Mouse (Mus musculus) heart, postnatal 25 days (tissue): ENCODE data around the gene Slc25a5. TPM values are rescaled to one million over a fixed set of nuclear protein-coding genes. Genes with fewer than 3 reads are reported as not detected.
"Not testable (repeated sequence)": the region's sequence is repeated elsewhere in the genome, so short reads cannot be mapped to it uniquely, and the experiment has no call there.

Source experiments
- DNase-seq: peaks from one replicate; pipeline ENCODE4 v3.0.0; 2022; ENCODE audit warnings: low spot score
- intact Hi-C: fragments of 180-260 bp; cut with DNase I; formaldehyde crosslinking; loops from one replicate; pipeline ENCODE4 v1.15.1; 2025
- total RNA-seq, 2 experiments: library from RNA; stranded (reverse); gene quantifications; 2 replicates each; pipeline ENCODE4 v1.2.3; 2021

The Slc25a5 gene
- total RNA-seq, 2 experiments from 2014 or later, result 473 to 488 TPM

DNA sequence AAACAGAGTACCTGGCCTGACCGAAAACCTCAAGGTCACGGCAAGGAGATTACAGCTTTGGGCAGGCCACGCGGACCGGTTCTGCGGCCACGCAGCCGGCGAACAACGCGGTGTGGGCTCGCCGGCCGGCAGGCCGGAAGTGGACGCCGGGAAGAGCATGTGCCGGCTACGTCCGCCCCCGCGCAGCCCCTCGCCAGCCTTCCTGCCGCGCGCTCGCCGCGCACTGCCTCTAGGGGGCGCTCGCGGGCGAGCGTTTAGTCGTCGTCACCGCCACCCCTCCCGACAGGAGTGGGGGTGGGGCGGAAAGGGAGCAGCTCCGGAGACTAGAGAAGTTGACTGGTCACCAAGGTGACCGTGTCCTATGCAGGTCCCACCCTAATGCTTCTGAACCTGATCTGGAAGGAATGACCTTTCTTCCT, 721 bp downstream of the Slc25a5 start:
- peak; percentile 75 for DNase-seq
- intact Hi-C loops, result loop anchor here (2.0 to 5.0 kb wide), 2 partner anchors 15 to 34 kb away; no protein-coding TSS in a partner anchor

DNA sequence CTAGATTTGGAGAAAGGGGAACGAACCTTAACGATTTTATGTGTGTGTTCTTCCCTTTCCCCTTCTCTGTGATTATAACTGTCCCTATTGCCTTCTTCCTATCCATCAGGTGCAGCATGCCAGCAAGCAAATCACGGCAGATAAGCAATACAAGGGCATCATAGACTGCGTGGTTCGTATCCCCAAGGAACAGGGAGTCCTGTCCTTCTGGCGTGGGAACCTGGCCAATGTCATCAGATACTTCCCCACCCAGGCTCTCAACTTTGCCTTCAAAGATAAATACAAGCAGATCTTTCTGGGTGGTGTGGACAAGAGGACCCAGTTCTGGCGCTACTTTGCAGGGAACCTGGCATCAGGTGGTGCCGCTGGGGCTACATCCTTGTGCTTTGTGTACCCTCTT, 1.3 kb downstream of the Slc25a5 start:
- intact Hi-C loops, result loop anchor here (2.0 to 5.0 kb wide), 2 partner anchors 14 to 34 kb away; no protein-coding TSS in a partner anchor
- DNase-seq, result not testable (repeated sequence)

DNA sequence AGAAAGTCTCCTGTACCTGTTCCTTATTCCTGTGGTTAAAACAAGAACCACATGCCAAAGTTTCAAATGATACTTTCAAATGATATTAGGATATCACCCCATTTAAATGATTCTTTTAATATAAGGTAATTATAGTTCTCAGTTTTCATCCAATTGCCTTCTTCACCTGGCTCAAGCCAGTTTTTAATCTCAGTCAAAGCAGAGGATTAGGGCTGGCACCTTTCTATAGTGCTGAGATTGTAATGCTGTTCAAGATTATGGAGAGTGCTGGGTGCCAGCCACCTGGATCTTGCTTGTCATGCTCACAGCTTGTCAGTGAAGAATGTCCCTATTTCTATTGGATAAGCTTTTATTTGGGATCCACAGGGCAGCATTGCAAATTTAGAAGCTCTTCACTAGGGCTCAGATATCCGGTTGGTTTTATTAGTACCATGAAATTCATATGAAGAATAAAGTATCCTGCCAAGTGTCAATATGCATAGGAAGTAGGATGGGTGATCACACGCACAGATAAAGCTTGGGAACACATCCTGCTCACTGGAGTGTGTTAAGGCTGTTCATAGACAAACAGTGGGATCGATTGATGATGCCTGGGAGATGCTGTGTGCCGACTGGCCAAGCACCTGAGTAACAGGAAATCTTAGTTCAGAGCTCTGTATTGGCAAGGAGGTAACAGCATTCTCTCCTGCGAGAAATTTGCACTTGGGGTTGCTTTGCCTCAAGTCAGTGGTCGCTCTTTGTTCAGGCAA, 3.9 kb downstream of the Slc25a5 start:
- no peak for DNase-seq
- intact Hi-C loops, result loop anchor here (5.0 kb wide), 1 partner anchor 37 kb away; no protein-coding TSS in a partner anchor

DNA sequence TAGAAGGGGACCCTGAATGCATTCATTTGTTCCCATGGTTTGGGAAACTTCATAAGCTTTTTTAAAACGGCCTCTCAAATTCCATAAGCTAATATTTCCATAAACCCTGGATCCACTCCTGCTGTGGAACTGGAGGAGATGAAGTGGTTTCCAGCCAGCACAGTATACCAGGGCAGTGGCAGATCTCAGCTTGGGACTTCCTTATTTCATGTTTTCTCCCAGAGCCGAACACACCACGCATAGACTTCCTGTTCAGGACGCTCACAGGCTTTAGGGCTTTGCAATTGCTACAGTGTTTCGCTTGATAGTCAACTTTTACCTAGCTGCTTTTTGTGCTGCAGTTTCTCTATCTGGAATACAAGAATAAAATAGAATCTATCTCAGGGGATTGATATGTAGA, 7.7 kb downstream of the Slc25a5 start:
- intact Hi-C loops, result no loop called here
- DNase-seq, result no peak

DNA sequence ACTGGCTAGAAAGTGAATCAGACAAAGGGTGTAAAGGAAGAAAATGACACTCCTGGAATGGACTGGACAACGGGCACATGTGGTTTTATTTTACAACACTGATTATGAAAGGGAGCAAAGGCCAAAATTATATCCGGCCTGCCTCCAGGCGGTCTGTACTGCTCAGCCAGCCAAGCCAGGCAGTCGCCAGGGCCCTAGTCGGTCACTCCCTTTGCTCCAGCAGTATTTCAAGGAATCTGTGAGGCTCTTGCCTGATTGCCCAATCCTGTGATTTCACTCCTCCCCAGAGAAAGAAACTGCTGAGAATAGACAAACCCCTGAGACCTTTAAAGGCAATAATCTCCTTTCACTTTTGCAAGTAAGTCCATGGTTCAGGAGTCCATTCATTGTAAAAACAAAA, 8.7 kb downstream of the Slc25a5 start:
- intact Hi-C loops, result no loop called here
- DNase-seq, result peak; percentile 51

DNA sequence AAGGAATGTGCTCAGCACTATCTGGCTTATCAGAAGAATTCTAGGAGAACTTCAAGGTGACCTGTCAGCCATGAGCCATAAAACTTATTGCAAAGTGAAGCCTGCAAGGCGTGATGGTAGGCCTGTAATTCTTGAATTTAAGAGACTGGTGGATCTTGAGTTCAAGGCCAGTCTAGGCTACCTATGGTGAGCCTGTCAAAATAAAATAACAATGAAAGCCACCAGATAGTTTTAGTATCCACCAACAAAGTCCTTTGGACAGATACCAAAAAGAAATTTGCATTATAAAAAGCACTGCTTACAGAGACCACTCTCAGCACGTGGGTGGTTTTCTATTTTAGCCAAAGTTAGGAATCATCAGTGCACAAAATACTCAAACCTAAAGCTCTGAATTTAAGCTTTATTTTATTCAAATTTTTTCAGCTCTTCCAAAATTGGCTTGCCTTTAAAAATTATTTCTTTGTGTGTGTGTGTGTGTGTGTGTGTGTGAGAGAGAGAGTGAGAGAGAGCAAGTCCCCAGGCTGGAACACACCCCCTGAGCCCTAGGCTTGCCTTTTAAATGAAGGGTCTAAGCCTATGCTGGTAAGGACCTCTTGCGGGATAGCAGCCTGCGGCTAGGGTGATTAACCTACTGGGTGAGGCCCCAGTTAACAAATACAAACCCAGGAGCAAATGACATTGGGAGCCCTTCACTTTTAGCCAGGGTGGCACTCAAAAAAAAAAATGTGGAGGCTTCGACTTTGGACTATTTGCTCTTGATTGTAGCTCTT, 10.2 kb downstream of the Slc25a5 start:
- intact Hi-C loops, result no loop called here
- no peak for DNase-seq

DNA sequence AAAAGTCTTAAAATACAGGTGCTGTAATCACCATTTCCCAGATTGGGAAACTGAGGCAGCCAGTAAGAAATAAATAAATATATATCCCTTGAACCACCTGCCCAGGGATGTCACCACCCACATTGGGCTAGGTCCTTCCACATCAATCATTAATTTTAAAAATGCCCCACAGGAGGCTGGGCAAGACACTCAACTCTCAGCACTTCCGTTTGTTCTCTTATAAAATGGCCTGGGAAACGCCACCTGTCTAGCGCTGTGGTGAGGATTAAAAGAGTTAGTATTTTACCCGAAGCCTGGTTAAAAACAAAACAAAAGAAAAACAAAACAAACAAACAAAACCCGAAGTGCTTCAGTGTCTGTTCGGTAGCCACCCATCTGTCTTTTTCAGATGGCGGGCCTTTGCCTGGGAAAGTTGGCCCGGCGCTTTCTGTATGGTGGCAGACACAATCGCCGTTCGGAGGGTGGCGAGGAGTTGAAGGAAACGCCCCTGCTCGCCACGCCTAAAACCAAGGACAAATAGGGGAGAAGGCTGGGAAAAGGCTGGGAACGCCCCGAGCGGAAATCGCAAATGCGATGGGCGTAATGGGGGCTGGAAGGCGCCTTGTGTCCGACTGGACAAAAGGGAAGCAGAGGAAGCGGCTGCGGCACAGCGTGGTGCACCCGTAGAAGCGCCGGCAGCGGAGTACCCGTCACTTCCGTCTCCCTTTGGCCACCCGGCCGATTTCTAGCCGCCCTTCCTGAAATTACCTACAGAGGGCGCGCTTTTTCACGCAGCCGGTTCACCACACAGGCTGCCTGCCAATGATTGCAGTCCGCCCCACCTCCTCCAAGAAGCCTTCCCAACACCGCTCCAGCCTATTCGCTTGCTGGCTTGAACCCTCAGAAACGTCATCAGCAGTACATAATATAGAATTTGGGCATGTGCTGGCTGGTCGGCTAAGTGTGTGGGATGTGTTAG, 12.2 kb downstream of the Slc25a5 start:
- peak; percentile 84 for DNase-seq
- intact Hi-C loops, result no loop called here

DNA sequence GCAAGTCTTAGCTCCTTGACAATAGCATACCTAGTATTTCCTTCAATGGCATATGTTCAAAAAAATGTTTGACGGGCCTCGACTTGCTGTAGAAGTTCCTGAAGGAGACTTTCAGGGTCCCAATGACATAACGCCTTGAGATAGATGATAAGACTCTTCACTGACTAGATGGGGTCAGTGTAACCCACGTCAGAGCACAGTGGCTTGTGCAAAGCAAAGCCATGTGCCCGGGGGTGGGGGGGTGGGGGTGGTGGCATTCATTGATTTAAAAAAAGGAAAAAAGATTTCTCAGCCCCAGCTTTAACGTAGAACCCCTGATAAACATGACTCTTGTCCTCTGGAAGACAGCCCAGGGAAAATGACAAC, 12.8 kb downstream of the Slc25a5 start:
- intact Hi-C loops, result no loop called here
- DNase-seq, result no peak

DNA sequence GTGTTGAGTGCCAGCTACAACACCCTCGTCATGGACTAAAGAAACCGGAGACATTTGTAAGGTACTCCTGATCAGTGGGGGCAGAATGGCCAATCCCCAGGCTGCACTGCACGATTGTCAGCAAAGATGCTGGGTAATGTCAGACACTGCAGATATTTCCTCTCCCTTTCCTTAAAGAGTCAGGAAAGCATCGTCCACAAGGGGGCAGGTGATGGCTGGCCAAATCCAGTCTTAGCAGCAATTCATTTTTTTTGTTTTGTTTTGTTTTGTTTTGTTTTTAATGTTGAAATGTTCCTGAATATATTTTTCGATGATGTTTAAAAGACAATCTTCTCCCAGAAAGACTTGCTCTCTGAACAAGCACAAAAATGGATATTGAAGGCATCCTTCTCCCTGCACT, 15.9 kb downstream of the Slc25a5 start:
- no peak for DNase-seq
- intact Hi-C loops, result loop anchor here (2.0 kb wide), 1 partner anchor 15 kb away; no protein-coding TSS in a partner anchor

DNA sequence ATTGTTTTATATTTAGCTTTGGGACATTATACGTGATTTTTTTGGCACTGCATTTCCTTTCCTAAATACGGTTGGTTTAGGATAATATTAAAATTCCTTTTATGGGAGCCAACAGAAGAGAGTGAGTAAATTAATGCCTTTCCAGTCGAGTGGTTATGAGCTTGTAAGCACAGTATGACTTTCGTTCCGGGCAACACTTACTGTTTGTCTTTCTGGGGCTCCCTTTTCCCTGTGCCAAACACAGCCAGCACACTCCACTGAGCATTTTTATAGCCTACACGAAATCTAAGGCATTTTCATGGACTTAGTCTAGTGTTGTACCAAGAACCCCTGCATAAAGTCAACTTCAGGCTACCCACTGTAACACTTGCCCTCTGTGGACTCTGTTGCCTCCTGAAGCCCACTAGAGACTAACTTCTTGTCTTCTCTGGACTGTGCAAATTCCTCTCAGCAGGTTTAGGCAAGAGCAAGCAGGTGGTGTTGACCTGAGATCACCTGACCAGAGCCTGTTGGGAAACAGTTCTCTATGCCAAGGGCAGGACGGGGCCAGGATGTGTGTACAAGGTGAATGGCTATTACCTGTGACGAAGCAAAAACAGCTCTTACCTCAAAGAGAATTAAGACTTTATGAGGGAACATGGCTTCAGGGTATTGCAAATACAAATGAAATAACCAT, 18.8 kb downstream of the Slc25a5 start:
- intact Hi-C loops, result no loop called here

DNA sequence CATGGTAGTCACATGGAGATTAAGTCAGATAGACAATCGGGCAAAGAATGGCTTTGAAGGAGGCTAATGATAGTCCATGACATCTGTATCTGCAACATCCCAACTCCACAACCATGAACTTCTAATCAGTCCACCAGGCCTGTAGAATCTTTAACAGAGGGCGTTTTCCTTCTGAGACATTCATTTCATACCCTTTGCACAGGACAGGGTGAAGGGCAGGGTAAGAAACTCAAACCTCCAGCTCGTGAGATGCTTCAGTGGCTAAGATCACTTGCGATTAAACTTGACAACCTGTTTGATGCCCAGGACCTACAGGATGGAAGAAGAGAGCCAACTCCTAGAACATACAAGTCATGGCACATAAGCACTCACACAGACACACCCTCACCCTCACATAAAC, 19.6 kb downstream of the Slc25a5 start:
- DNase-seq, result no peak
- intact Hi-C loops, result no loop called here

More for the DNA sequence above, 18.8 kb downstream of the Slc25a5 start:
- DNase-seq, result no peak

DNA sequence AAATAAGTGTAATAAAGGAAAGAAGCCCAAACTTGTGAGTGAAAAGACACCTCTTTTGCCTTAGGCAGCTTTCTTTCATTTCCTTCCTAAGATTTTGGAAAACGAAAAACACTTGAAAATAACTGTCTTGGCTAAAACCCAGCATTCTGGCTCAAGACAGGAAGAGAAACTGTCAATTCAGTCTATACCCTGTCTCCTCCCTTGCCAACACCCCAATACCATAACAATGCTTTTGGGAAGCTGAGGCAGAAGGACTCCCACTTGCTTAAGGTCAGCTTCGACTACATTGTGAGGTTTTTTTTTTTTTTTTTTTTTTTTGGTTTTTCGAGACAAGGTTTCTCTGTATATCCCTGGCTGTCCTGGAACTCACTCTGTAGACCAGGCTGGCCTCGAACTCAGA, 20.0 kb downstream of the Slc25a5 start:
- intact Hi-C loops, result no loop called here
- DNase-seq, result no peak

DNA sequence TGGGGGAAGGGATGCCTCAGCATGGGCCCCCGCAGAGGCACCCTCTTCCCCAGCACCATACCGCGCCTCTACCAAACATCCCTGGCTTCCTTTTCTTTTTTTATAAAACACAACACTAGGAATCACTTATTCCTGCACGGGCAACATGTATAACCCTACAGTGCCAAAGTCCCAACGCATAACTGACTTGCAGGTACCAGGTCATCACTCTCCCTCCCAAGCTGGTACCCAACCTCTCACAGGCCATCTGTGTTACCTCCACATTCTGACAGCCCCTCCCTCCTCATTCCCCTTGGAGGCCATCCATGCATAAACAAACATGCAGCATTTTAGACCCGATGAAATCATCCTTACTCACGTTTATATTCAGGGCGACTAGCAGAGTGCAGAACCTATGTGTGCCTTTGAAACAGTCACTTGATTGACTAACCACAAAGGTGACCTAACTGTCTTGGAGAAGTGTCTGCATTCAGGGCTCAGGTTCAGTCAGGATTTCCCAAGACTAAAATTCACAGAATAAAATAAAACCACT, 21.0 kb downstream of the Slc25a5 start:
- intact Hi-C loops, result no loop called here

DNA sequence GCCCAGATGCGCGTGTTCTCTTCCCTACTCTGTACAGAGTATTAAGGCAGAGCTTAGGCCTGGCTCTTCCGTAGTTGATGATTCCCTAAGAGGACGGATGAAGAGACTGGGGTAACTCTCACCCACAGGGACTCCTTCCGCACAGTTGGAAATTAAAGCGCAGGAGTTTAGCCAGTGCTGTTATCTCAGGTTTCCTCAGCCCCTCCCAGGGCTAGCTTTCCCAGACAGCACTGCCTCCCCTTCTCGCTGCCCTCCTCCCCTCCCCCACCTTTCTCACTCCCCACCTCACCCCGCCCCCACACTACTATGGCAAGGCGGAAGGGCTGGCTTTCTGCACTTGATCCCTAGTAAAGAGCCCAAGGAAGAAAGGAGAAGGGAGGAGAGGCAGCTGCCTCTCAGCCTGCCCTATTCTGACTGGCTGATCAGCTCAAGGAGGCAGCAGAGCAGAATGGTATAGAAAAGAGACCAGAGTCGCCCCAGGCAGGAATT, 21.5 kb downstream of the Slc25a5 start:
- no peak for DNase-seq
- intact Hi-C loops, result no loop called here

More for the DNA sequence above, 21.0 kb downstream of the Slc25a5 start:
- no peak for DNase-seq

DNA sequence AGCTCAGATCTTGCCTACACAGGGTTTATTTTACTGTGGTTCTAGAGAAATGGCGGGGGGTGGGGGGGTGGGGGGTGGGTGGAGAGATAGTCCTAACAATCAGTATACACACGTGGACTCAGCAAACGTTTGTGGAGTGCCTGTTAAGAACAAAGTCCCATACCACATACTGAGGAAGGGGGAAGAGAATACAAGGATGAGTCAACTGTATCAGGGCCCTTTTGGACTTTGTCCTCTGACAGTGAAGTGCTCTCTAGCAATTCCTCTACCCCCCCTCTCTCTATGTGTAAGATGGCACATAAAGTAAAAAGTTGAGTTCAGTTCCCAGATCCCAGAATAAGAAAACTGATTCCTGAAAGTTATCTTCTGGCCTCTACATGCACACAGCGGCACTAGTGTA, 24.1 kb downstream of the Slc25a5 start:
- intact Hi-C loops, result no loop called here
- DNase-seq, result no peak

DNA sequence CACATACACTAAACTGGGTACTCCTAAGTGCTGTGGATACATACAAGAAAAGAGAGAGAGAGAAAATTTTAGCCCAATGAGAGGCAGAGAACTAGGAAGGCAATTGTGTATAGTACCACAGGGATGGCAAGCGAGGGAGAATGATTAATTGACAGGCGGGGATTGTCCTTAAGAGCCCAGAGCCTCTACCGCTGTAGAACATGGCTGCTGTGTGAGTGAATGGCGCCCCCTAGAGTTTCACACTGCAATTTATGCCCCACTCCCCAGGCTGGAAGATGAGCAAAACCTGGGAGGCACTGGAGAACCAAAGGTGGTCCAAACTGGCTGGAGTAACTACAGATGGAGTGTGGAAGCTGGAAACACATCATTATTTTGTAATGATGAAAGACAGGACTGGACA, 24.8 kb downstream of the Slc25a5 start:
- no peak for DNase-seq
- intact Hi-C loops, result loop anchor here (5.0 to 10.0 kb wide), 2 partner anchors 58 to 285 kb away; no protein-coding TSS in a partner anchor

DNA sequence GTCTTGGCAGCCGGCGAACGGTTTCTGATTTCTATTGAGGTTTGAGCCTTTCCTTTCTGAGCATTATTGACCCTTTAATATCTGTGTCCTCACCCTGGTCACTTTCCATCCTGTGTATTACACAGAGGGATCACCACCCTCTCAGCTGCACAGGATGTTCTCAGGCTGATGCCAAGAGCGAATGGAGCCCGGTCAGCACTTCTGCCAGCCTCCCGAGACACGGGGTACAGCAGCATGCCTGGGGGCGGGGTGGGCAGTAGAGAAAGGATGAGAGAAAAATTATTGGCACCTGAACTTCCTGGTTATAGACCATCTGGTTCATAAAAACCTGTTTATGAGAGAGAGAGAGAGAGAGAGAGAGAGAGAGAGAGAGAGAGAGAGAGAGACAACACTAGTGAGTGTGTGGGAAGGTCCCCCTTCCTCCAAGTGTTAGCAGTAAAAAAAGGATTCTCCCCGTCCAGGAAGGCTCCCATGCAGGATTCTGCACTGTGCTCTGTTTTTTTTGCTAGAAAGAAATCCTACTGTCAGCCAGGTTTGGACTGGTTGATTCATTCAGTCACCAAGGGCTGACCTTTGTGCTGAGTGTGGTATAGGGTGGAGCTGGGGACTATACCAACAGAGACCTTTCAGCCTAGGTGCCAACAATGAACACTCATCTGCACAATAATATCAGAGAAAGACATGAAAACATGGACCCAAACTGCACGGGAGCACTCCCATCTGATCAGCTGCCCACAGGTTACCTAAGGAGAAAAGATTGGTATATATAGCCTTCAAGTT, 28.7 kb downstream of the Slc25a5 start:
- intact Hi-C loops, result loop anchor here (5.0 to 10.0 kb wide), 2 partner anchors 62 to 289 kb away; no protein-coding TSS in a partner anchor
- no peak for DNase-seq

DNA sequence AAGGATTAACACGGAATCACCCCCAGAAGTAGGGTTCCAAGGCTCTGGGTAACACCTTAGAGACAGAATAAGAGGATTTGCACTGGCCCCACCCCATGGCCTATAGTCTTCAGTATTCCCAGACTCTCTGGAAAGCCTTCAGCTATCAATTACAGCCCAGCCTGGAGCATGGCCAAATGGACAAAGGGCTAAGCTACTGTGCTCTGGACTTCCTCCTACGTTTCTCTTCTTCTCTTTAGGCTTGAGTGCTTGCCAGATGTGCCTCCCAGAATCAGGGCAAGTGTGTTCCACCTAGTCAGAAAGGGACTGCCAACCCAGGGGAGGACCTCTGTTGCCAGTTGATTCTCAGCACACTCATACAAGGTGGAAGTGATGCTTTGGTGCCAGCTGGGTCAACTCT, 29.6 kb downstream of the Slc25a5 start:
- no peak for DNase-seq
- intact Hi-C loops, result loop anchor here (10.0 kb wide), 1 partner anchor 290 kb away; no protein-coding TSS in a partner anchor
